Mouse (Mus musculus): ENCODE measurements around the gene Krtap4-2. TPM values are rescaled to one million over a fixed set of nuclear protein-coding genes. Genes with fewer than 3 reads are reported as not detected.
"Not testable (repeated sequence)": the region's sequence is repeated elsewhere in the genome, so short reads cannot be mapped to it uniquely, and the experiment has no call there.

Krtap4-2 gene
- not detected in 2 replicates for polyA plus RNA-seq (2014; fragmentation: Nextera tagmentation; extraction: Ambion mirVana)

GRCm38 (mm10) chr11:99634653-99635134, at the start of gene Krtap4-2:
Gene Krtap4-2, minus strand, starts transcription at chr11:99635084.
- H3K27ac ChIP-seq (replicated peaks; ENCODE audit: low read depth, low read length): no peak within 1 kb of the TSS
- ATAC-seq (ENCODE audit: low FRiP score, low TSS enrichment) (no peak), DNase-seq (no peak)
- no peak within 1 kb of the TSS for H3K4me2 ChIP-seq (ENCODE audit: low read length)
- 33% methylated on average over 8 of the region's 8 CpGs for WGBS
- H3K9ac ChIP-seq (replicated peaks; ENCODE audit: low read length): no peak within 1 kb of the TSS
- H3K4me3 ChIP-seq (replicated peaks; ENCODE audit: low read depth, low read length): no peak within 1 kb of the TSS
- no peaks in the 10 kb centered on the region for H3K9me3 ChIP-seq (ENCODE audit: control insufficient read depth, low read length)
- no peaks in the 10 kb centered on the region for H3K27me3 ChIP-seq (ENCODE audit: control insufficient read depth, insufficient read depth, low read length)
- no peaks in the 10 kb centered on the region for H3K36me3 ChIP-seq (ENCODE audit: control insufficient read depth, insufficient read depth, low read length)
- no peaks in the 10 kb centered on the region for H3K4me1 ChIP-seq (ENCODE audit: control insufficient read depth, insufficient read depth, low read length)

- ATAC-seq (ENCODE audit: low FRiP score, low TSS enrichment) (no peak), DNase-seq (no peak)
- Histone ChIP-seq H3K4me2 (ENCODE audit: low read length) (no peak overlapping the region), H3K36me3 (ENCODE audit: control insufficient read depth, insufficient read depth, low read length) (no peaks in the 10 kb centered on the region), H3K9me3 (ENCODE audit: control insufficient read depth, low read length) (no peaks in the 10 kb centered on the region), H3K4me1 (ENCODE audit: control insufficient read depth, insufficient read depth, low read length) (no peaks in the 10 kb centered on the region), H3K4me3 (replicated peaks; ENCODE audit: low read depth, low read length) (no peak overlapping the region), H3K9ac (replicated peaks; ENCODE audit: low read length) (no peak overlapping the region), H3K27me3 (ENCODE audit: control insufficient read depth, insufficient read depth, low read length) (no peaks in the 10 kb centered on the region), H3K27ac (replicated peaks; ENCODE audit: low read depth, low read length) (no peak overlapping the region)
- 91% methylated on average over 2 of the region's 2 CpGs for WGBS
Observed at GRCm38 (mm10) chr11:99683481-99683880, 48.6 kb upstream of the Krtap4-2 start.

DNA sequence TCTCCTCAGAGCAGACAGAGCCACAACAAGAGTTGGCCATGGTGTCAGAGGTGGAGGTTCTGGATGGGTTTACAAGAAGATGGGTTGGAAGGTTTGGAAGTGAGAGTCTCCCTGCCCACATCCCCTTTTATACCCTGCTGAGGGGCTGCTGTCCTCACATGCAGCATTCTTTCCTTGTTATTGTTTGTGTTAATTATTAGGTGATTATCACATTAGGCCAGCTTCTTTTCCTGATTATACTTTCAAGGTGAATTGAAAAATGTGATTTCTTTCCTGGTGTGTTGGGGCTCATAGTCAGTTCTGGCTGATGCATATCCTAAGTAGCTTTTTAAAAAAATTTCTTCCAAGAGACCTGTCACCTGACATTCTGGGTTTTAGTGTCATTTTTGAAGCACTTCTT, 31.0 kb upstream of the Krtap4-2 start, which contains the start of gene Krtap4-6:
TSS of gene Krtap4-6 (minus strand) at position 101 of the 400 bp plus-strand sequence.
- H3K27me3 ChIP-seq (ENCODE audit: control insufficient read depth, insufficient read depth, low read length): no peaks in the 10 kb centered on the region
- H3K27ac ChIP-seq (replicated peaks; ENCODE audit: low read depth, low read length): no peak within 1 kb of the TSS
- no peaks in the 10 kb centered on the region for H3K9me3 ChIP-seq (ENCODE audit: control insufficient read depth, low read length)
- ATAC-seq (ENCODE audit: low FRiP score, low TSS enrichment) (no peak), DNase-seq (no peak)
- no peaks in the 10 kb centered on the region for H3K36me3 ChIP-seq (ENCODE audit: control insufficient read depth, insufficient read depth, low read length)
- H3K9ac ChIP-seq (replicated peaks; ENCODE audit: low read length): no peak within 1 kb of the TSS
- no peaks in the 10 kb centered on the region for H3K4me1 ChIP-seq (ENCODE audit: control insufficient read depth, insufficient read depth, low read length)
- H3K4me3 ChIP-seq (replicated peaks; ENCODE audit: low read depth, low read length): no peak within 1 kb of the TSS
- no peak within 1 kb of the TSS for H3K4me2 ChIP-seq (ENCODE audit: low read length)

DNA sequence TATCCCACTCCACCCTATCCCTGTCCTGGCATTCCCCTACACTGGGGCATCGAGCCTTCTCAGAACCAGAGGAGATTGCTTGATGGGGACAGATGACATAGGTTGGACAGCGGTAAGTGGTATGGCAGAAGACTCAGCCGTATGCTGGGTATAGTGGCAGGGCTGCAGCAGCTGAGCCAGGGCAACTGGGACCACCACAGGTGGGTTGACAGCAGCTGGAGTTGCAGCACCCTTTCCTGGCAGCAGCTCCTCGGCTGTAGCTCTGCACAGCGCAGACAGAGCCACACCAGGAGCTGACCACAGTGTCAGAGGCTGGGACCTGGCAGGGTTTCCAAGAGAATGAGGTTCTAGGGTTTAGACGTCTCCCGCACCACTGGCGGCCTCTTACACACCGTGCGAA, 27.9 kb upstream of the Krtap4-2 start:
- H3K4me2 ChIP-seq (ENCODE audit: low read length): no peak overlapping the region
- H3K4me3 ChIP-seq (replicated peaks; ENCODE audit: low read depth, low read length): no peak overlapping the region
- 90% methylated on average over 10 of the region's 10 CpGs for WGBS
- no peaks in the 10 kb centered on the region for H3K9me3 ChIP-seq (ENCODE audit: control insufficient read depth, low read length)
- no peaks in the 10 kb centered on the region for H3K4me1 ChIP-seq (ENCODE audit: control insufficient read depth, insufficient read depth, low read length)
- no peaks in the 10 kb centered on the region for H3K36me3 ChIP-seq (ENCODE audit: control insufficient read depth, insufficient read depth, low read length)
- DNase-seq (no peak), ATAC-seq (ENCODE audit: low FRiP score, low TSS enrichment) (no peak)
- no peak overlapping the region for H3K27ac ChIP-seq (replicated peaks; ENCODE audit: low read depth, low read length)
- H3K27me3 ChIP-seq (ENCODE audit: control insufficient read depth, insufficient read depth, low read length): no peaks in the 10 kb centered on the region
- no peak overlapping the region for H3K9ac ChIP-seq (replicated peaks; ENCODE audit: low read length)

GRCm38 (mm10) chr11:99659256-99659655, 24.4 kb upstream of the Krtap4-2 start:
- ATAC-seq (ENCODE audit: low FRiP score, low TSS enrichment): no peak
- no peak overlapping the region for H3K27ac ChIP-seq (replicated peaks; ENCODE audit: low read depth, low read length)
- DNase-seq: no peak
- no peaks in the 10 kb centered on the region for H3K27me3 ChIP-seq (ENCODE audit: control insufficient read depth, insufficient read depth, low read length)
- no peak overlapping the region for H3K4me3 ChIP-seq (replicated peaks; ENCODE audit: low read depth, low read length)
- H3K9me3 ChIP-seq (ENCODE audit: control insufficient read depth, low read length): no peaks in the 10 kb centered on the region
- H3K36me3 ChIP-seq (ENCODE audit: control insufficient read depth, insufficient read depth, low read length): no peaks in the 10 kb centered on the region
- H3K9ac ChIP-seq (replicated peaks; ENCODE audit: low read length): no peak overlapping the region
- WGBS: 89% methylated on average over 4 of the region's 4 CpGs
- H3K4me1 ChIP-seq (ENCODE audit: control insufficient read depth, insufficient read depth, low read length): no peaks in the 10 kb centered on the region
- no peak overlapping the region for H3K4me2 ChIP-seq (ENCODE audit: low read length)

DNA sequence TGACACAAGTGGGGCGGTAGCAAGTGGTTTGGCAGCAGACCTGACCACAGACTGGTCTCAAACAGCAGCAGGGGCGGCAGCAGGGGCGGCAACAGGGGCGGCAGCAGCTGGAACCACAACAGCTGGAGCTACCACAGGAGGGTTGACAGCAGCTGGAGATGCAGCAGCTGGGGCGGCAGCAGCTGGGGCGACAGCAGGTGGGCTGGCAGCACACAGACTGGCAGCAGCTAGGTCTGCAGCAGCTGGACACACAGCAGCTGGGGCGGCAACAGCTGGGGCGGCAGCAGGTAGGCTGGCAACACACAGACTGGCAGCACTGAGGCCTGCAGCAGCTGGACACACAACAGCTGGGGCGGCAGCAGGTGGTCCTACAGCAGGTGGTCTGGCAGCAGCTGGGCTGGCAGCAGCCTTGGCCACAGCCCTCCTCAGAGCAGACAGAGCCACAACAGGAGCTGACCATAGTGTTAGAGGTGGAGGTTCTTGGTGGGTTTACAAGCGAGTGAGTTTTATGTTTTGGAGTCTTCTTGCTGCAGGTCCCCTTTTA, 23.7 kb upstream of the Krtap4-2 start, which contains the start of gene Gm11563:
TSS of gene Gm11563 (minus strand) at position 494 of the 544 bp plus-strand sequence.
- not testable (repeated sequence) for H3K4me2 ChIP-seq (ENCODE audit: low read length); H3K36me3 ChIP-seq (ENCODE audit: control insufficient read depth, insufficient read depth, low read length); H3K9ac ChIP-seq (replicated peaks; ENCODE audit: low read length); H3K27me3 ChIP-seq (ENCODE audit: control insufficient read depth, insufficient read depth, low read length); H3K9me3 ChIP-seq (ENCODE audit: control insufficient read depth, low read length); H3K4me3 ChIP-seq (replicated peaks; ENCODE audit: low read depth, low read length); H3K27ac ChIP-seq (replicated peaks; ENCODE audit: low read depth, low read length); DNase-seq; ATAC-seq (ENCODE audit: low FRiP score, low TSS enrichment); H3K4me1 ChIP-seq (ENCODE audit: control insufficient read depth, insufficient read depth, low read length)
- WGBS: 72% methylated on average over 10 of the region's 10 CpGs

- DNase-seq (no peak), ATAC-seq (ENCODE audit: low FRiP score, low TSS enrichment) (no peak)
- Histone ChIP-seq H3K4me2 (ENCODE audit: low read length) (no peak overlapping the region), H3K27me3 (ENCODE audit: control insufficient read depth, insufficient read depth, low read length) (no peaks in the 10 kb centered on the region), H3K9me3 (ENCODE audit: control insufficient read depth, low read length) (no peaks in the 10 kb centered on the region), H3K4me1 (ENCODE audit: control insufficient read depth, insufficient read depth, low read length) (no peaks in the 10 kb centered on the region), H3K9ac (replicated peaks; ENCODE audit: low read length) (no peak overlapping the region), H3K36me3 (ENCODE audit: control insufficient read depth, insufficient read depth, low read length) (no peaks in the 10 kb centered on the region), H3K27ac (replicated peaks; ENCODE audit: low read depth, low read length) (no peak overlapping the region), H3K4me3 (replicated peaks; ENCODE audit: low read depth, low read length) (no peak overlapping the region)
- WGBS: 58% methylated on average over 5 of the region's 5 CpGs
Observed at GRCm38 (mm10) chr11:99657051-99657450, 22.2 kb upstream of the Krtap4-2 start.

DNA sequence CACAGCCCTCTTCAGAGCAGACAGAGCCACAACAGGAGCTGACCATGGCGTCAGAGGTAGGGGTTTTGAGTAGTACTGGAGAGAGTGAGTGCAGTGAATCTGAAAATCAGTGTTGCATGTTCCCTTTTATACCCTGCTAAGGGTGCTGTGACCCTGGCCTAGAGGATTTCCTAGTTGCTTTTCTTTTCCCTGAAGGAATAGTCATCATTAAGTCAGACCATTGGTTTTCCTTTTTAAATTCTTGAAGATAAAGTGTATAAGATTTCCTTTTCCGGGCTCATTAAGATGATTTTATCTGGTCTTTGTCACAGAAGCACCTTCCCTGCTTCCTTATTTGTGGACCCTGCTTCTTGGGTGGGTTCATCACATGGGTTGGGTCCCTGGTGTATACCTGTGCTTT, 15.3 kb upstream of the Krtap4-2 start, which contains the start of gene Gm11555:
TSS of gene Gm11555 (minus strand) at position 101 of the 400 bp plus-strand sequence.
- WGBS: 84% methylated on average over 2 of the region's 2 CpGs
- DNase-seq: no peak
- no peaks in the 10 kb centered on the region for H3K27me3 ChIP-seq (ENCODE audit: control insufficient read depth, insufficient read depth, low read length)
- no peak within 1 kb of the TSS for H3K4me3 ChIP-seq (replicated peaks; ENCODE audit: low read depth, low read length)
- no peak for ATAC-seq (ENCODE audit: low FRiP score, low TSS enrichment)
- no peak within 1 kb of the TSS for H3K9ac ChIP-seq (replicated peaks; ENCODE audit: low read length)
- H3K27ac ChIP-seq (replicated peaks; ENCODE audit: low read depth, low read length): no peak within 1 kb of the TSS
- H3K9me3 ChIP-seq (ENCODE audit: control insufficient read depth, low read length): no peaks in the 10 kb centered on the region
- no peaks in the 10 kb centered on the region for H3K4me1 ChIP-seq (ENCODE audit: control insufficient read depth, insufficient read depth, low read length)
- no peak within 1 kb of the TSS for H3K4me2 ChIP-seq (ENCODE audit: low read length)
- no peaks in the 10 kb centered on the region for H3K36me3 ChIP-seq (ENCODE audit: control insufficient read depth, insufficient read depth, low read length)

DNA sequence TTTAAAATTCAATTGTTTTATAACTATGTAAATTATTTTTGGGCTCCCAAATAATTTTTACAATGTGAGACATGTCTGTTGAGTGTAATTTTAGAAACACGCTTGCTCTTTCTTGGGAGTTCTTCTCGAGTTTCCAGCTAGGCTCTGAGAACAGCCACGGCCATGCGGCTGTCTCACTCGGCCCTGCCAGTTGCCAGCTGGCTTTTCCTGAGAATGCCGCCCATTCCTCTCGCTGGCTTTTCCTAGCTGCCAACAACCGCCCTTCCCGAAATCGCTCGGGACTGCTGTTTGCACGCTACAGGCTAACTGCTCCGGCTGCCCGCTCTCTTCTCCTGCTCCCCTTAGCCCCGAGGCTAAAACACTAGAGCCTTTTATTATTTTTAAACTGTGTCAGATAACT, 11.6 kb upstream of the Krtap4-2 start:
- Histone ChIP-seq H3K4me1 (ENCODE audit: control insufficient read depth, insufficient read depth, low read length) (no peaks in the 10 kb centered on the region), H3K9ac (replicated peaks; ENCODE audit: low read length) (no peak overlapping the region), H3K4me3 (replicated peaks; ENCODE audit: low read depth, low read length) (no peak overlapping the region), H3K36me3 (ENCODE audit: control insufficient read depth, insufficient read depth, low read length) (no peaks in the 10 kb centered on the region), H3K9me3 (ENCODE audit: control insufficient read depth, low read length) (no peaks in the 10 kb centered on the region), H3K27ac (replicated peaks; ENCODE audit: low read depth, low read length) (no peak overlapping the region), H3K27me3 (ENCODE audit: control insufficient read depth, insufficient read depth, low read length) (no peaks in the 10 kb centered on the region), H3K4me2 (ENCODE audit: low read length) (no peak overlapping the region)
- no peak for DNase-seq
- ATAC-seq (ENCODE audit: low FRiP score, low TSS enrichment): no peak
- 90% methylated on average over 15 of the region's 15 CpGs for WGBS
